Mouse (Mus musculus) left cerebral cortex, adult 2 months (tissue): ENCODE measurements around the gene Rnf8. TPM values are rescaled to one million over a fixed set of nuclear protein-coding genes. Genes with fewer than 3 reads are reported as not detected.

Experiments
- DNase-seq, 2 experiments: peaks; one replicate each; pipeline ENCODE4 v3.0.0; 2021 to 2022; ENCODE audit warnings: low spot score in 2 of 2, mixed read lengths in 1 of 2; ENCODE audit errors: extremely low spot score in 1 of 2
- H3K27ac ChIP-seq: fragments of 200-600 bp; 2 replicates; pipeline ENCODE4 v1.8.1; 2022
- H3K4me3 ChIP-seq: fragments of 200-600 bp; 2 replicates; pipeline ENCODE4 v1.8.1; 2022
- CTCF ChIP-seq: fragments of 200-600 bp; IDR thresholded peaks from 2 replicates; pipeline ENCODE4 v1.8.1; 2022; ENCODE audit warnings: antibody characterized with exemption, mild to moderate bottlenecking, moderate library complexity
- intact Hi-C: fragments of 180-260 bp; cut with DNase I; formaldehyde crosslinking; loops from one replicate; pipeline ENCODE4 v1.15.1; 2025
- total RNA-seq, 2 experiments: library from RNA; stranded (reverse); gene quantifications; 2 replicates each; pipeline ENCODE4 v1.2.3; 2021

The Rnf8 gene
- total RNA-seq, 2 experiments from 2014 or later = 67.2 to 76.2 TPM

GRCm38 (mm10) chr17:29628946-29629345 lies 14.4 kb downstream of the Rnf8 start:
- intact Hi-C loops = no loop called here
- Histone ChIP-seq H3K4me3 (no peak overlapping the region), H3K27ac (no peak overlapping the region)
- no peak for TF ChIP-seq CTCF
- no peak for DNase-seq

DNA sequence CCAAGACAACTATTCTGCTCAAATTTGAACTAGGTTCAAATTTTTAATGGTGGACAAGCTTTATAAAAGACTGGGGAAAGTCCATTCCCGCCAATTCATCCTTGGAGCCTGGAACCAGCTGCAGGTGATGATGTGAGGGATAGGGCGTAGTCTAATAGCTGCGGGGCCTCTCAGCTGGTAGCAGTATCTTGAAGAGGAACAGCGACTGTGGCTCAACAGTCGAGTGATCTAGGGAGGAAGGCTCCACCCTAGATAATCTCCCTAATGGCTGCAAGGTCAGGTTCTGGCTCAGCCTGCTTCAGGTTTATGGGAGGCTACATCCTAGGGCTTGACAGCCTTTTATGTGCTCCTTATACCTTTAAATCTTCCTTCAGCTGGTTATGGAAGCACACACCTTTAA lies 15.0 kb downstream of the Rnf8 start:
- TF ChIP-seq CTCF = no peak
- DNase-seq = no peak
- Histone ChIP-seq H3K27ac (no peak overlapping the region), H3K4me3 (no peak overlapping the region)
- intact Hi-C loops = loop anchor here (10.0 kb wide), 1 partner anchor 255 kb away; no protein-coding TSS in a partner anchor

- no peak for TF ChIP-seq CTCF
- Histone ChIP-seq H3K27ac (no peak overlapping the region), H3K4me3 (no peak overlapping the region)
- intact Hi-C loops = loop anchor here (10.0 kb wide), 1 partner anchor 252 kb away; no protein-coding TSS in a partner anchor
- no peak for DNase-seq
These were observed 17.7 kb downstream of the Rnf8 start for GRCm38 (mm10) chr17:29632312-29632711.

- no peak overlapping the region for H3K27ac ChIP-seq
- no peak overlapping the region for H3K4me3 ChIP-seq
- DNase-seq = no peak
- intact Hi-C loops = loop anchor here (10.0 kb wide), 1 partner anchor 249 kb away; no protein-coding TSS in a partner anchor
- TF ChIP-seq CTCF = no peak
These were observed 20.9 kb downstream of the Rnf8 start for GRCm38 (mm10) chr17:29635492-29635891.

DNA sequence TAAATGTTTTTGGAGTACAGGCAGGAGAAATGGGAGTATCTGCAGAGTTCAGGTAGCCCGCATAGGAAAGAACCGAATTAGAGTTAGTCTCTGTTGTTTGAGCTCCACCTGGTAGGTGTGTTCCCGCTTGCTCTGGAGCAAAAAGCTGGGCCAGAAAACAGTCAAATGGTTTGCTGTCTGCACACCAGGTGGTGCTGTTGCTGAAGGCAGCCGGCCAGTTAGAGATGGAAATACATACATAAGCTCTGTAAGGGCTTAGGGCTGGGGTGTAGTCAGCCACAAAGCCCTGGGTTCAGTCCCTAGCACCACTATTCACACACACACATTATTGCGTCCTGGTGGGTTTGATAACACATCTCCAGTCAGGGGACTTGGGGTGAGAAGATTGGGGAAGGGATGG lies 21.5 kb downstream of the Rnf8 start:
- DNase-seq = peak; percentile 35 to 45
- Histone ChIP-seq H3K27ac (no peak overlapping the region), H3K4me3 (no peak overlapping the region)
- peak; percentile 65 for TF ChIP-seq CTCF
- intact Hi-C loops = loop anchor here (10.0 kb wide), 1 partner anchor 249 kb away; no protein-coding TSS in a partner anchor

GRCm38 (mm10) chr17:29637377-29637776 lies 22.8 kb downstream of the Rnf8 start:
- no peak for TF ChIP-seq CTCF
- Histone ChIP-seq H3K4me3 (no peak overlapping the region), H3K27ac (no peak overlapping the region)
- intact Hi-C loops = loop anchor here (10.0 kb wide), 1 partner anchor 247 kb away; no protein-coding TSS in a partner anchor
- no peak for DNase-seq

- no peak for TF ChIP-seq CTCF
- Histone ChIP-seq H3K4me3 (no peak overlapping the region), H3K27ac (no peak overlapping the region)
- no peak for DNase-seq
- intact Hi-C loops = loop anchor here (10.0 kb wide), 1 partner anchor 247 kb away; no protein-coding TSS in a partner anchor
These were observed 23.3 kb downstream of the Rnf8 start for GRCm38 (mm10) chr17:29637895-29638294.

GRCm38 (mm10) chr17:29640971-29641370 lies 26.4 kb downstream of the Rnf8 start:
- Histone ChIP-seq H3K4me3 (no peak overlapping the region), H3K27ac (no peak overlapping the region)
- DNase-seq = no peak
- intact Hi-C loops = no loop called here
- no peak for TF ChIP-seq CTCF

DNA sequence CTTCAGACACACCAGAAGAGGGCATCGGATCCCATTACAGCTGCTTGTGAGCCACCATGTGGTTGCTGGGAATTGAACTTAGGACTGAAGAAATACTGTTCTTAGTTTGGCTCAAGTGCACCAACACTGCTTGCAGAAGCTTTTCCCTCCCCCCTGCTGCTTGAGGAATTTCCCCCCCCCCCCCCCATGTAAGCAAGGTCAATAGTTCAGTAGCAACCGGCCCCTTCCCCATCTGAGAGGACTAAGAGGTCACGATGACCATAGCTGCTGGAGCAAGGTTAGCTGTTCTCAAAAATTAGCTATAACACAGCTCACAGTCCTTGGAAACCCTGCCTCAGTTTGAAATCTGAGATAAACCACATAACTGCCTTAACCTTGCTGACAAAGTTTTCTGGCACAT lies 27.6 kb downstream of the Rnf8 start:
- H3K4me3 ChIP-seq = no peak overlapping the region
- DNase-seq = no peak
- TF ChIP-seq CTCF = no peak
- H3K27ac ChIP-seq = no peak overlapping the region
- intact Hi-C loops = no loop called here

- intact Hi-C loops = no loop called here
These were observed 43.7 kb downstream of the Rnf8 start for GRCm38 (mm10) chr17:29658249-29658648.

DNA sequence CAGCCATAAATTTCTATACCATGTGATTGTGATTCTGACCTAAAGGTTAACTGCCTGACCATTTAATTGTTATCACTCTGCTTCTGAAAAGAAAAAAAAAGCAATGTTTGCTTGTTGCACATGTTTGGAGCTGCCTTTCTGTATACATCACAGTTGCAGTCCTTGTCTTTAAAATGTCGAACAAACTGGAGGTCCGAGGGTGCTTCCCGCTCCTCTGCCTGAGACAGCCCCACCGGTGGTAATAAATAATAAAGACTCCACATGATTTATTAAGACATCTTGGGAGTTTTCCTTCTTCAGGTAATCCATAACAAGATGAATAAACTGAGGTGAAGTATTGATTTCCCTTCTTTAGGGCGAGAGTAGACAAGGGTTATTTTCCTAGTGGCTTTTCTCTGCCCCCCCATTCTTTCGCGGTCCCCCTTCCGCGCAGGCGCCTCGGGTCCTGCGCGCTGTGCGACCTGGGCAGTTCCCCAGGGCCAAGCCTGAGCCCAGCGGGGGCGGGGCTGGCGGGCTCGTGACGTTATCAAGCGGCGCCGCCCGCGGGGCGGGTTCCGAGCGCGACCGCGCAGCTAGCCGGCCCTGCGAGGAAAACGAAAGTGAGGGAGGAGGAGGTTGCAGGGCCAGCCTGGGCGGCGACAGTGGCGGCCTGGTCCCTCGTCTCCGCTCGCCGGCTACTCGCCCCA lies 45.6 kb downstream of the Rnf8 start, which contains the start of gene Cmtr1:
TSS of gene Cmtr1 (plus strand) at position 520 of the 686 bp plus-strand sequence.
- TF ChIP-seq CTCF = no peak; the same call in 1 of the 2 replicates
- intact Hi-C loops = loop anchor here (2.0 kb wide), 1 partner anchor 45 kb away; the partner anchor contains the start of genes Gm28043 and Rnf8
- peak; percentile 96 to 97 for DNase-seq
- peak within 1 kb of the TSS; percentile 87 for H3K27ac ChIP-seq
- peak within 1 kb of the TSS; percentile 97 for H3K4me3 ChIP-seq

More at GRCm38 (mm10) chr17:29658249-29658648, 43.7 kb downstream of the Rnf8 start:
- Histone ChIP-seq H3K27ac (no peak overlapping the region), H3K4me3 (no peak overlapping the region)
- no peak for DNase-seq
- no peak for TF ChIP-seq CTCF

GRCm38 (mm10) chr17:29660762-29661391 lies 46.3 kb downstream of the Rnf8 start:
- intact Hi-C loops = loop anchor here (2.0 kb wide), 1 partner anchor 46 kb away; the partner anchor contains the start of genes Gm28043 and Rnf8
- peak overlapping the region; percentile 87 for H3K27ac ChIP-seq
- peak overlapping the region; percentile 97 for H3K4me3 ChIP-seq
- no peak for TF ChIP-seq CTCF
- no peak for DNase-seq
